Mouse (Mus musculus): ENCODE data around the gene Efl1. TPM values are rescaled to one million over a fixed set of nuclear protein-coding genes. Genes with fewer than 3 reads are reported as not detected.

Gene Efl1
- 6.8 TPM for polyA plus RNA-seq (2014; fragmentation: Illumina TruSeq; extraction: RNeasy Lipid Tissue Mini Kit (QIAGEN cat#74804); ENCODE audit: low read depth, low replicate concordance)

GRCm38 (mm10) chr7:82648353-82649080 lies at the start of gene Efl1, which contains the start of gene Saxo2:
Gene Efl1, plus strand, starts transcription at chr7:82648614.
Gene Saxo2, minus strand, starts transcription at chr7:82648528.

Other genes with a start within 250 kb of the Efl1 start
- gene Saxo2, start 86 bp upstream of the Efl1 start, polyA plus RNA-seq (2014; fragmentation: Illumina TruSeq; extraction: RNeasy Lipid Tissue Mini Kit (QIAGEN cat#74804); ENCODE audit: low read depth, low replicate concordance) = 3.0 TPM
- gene Mex3b, start 218.7 kb downstream of the Efl1 start, polyA plus RNA-seq (2014; fragmentation: Illumina TruSeq; extraction: RNeasy Lipid Tissue Mini Kit (QIAGEN cat#74804); ENCODE audit: low read depth, low replicate concordance) = 0.99 TPM

Data from heart, adult 10 weeks (tissue).